Mouse (Mus musculus) cerebellum, adult 2 months (tissue): ENCODE data around the gene Efcab6.

Experiments
- CTCF ChIP-seq: fragments of 200-500 bp; IDR thresholded peaks from 2 replicates; pipeline ENCODE4 v1.5.1; 2011; ENCODE audit warnings: low read depth, mild to moderate bottlenecking, control low read depth, low read length, moderate library complexity, borderline replicate concordance; ENCODE audit not compliant: insufficient read depth
- POLR2A ChIP-seq: fragments of 200-500 bp; IDR thresholded peaks from 2 replicates; pipeline ENCODE4 v1.6.1; 2011; ENCODE audit warnings: low read length, control low read depth, borderline replicate concordance; ENCODE audit not compliant: insufficient read depth

- TF ChIP-seq CTCF (no peak), POLR2A (no peak)
Observed at GRCm38 (mm10) chr15:83853400-83853811, 211.8 kb downstream of the Efcab6 start.
